Mouse (Mus musculus) C2C12 (cell line): ENCODE data around the gene Jmy.

Experiments used
- CEBPB ChIP-seq: IDR thresholded peaks from one replicate; pipeline ENCODE4 v1.6.1; 2011; ENCODE audit warnings: low read depth, mild to moderate bottlenecking, control low read depth, moderate library complexity
- CTCF ChIP-seq: IDR thresholded peaks from one replicate; pipeline ENCODE4 v1.5.1; 2011; ENCODE audit not compliant: control insufficient read depth, insufficient read depth, insufficient read length
- FOSL1 ChIP-seq: IDR thresholded peaks from one replicate; pipeline ENCODE4 v1.8.0; 2011; ENCODE audit warnings: mild to moderate bottlenecking, low read length; ENCODE audit not compliant: poor library complexity, insufficient read depth, severe bottlenecking
- MAX ChIP-seq: IDR thresholded peaks from one replicate; pipeline ENCODE4 v1.6.1; 2011; ENCODE audit warnings: mild to moderate bottlenecking, control low read depth
- MYOD1 ChIP-seq: IDR thresholded peaks from one replicate; pipeline ENCODE4 v1.6.1; 2011; ENCODE audit warnings: low read depth; ENCODE audit not compliant: control insufficient read depth, insufficient read length
- USF1 ChIP-seq: IDR thresholded peaks from one replicate; pipeline ENCODE4 v1.6.1; 2011; ENCODE audit warnings: low read depth, mild to moderate bottlenecking, control low read depth, moderate library complexity

- TF ChIP-seq CTCF (no peak), MYOD1 (no peak), MAX (no peak), CEBPB (no peak), USF1 (no peak), FOSL1 (no peak)
These were observed 46.3 kb downstream of the Jmy start for GRCm38 (mm10) chr13:93453275-93453674.
